Mouse (Mus musculus): Measurements from ENCODE around the gene Kcnh5.

DNA sequence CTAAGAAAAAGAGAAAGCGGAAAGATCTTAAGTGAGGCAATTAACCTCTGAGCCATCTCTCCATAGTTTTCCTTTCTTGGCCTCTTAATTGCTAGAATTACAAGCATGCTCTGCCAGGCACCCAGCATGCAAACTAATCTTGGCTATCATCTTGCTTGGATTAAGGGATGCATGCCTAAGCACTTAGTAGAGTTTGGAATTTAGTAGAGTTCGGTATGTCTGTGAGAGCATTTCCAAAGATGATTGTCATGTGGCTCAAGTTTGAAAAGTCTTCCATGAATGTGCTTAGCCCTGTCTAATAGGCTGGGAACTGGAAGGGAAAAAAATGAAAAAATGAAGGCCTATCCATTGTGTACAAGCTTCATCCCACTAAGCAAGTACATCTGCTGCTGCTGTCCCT, 224.5 kb downstream of the Kcnh5 start:
- TF ChIP-seq MAX (IDR thresholded peaks at IDR 0.05; ENCODE audit: low read depth) (no peak), POLR2A (IDR thresholded peaks at IDR 0.05; ENCODE audit: insufficient read length, low read depth) (no peak), MYOG (IDR thresholded peaks at IDR 0.05; ENCODE audit: control insufficient read depth in 1 of 3, insufficient read depth in 1 of 3, insufficient read length in 2 of 3, low read depth in 2 of 3) (no peak), TCF12 (IDR thresholded peaks at IDR 0.05; ENCODE audit: insufficient read depth, poor library complexity, severe bottlenecking) (no peak), REST (IDR thresholded peaks at IDR 0.05; ENCODE audit: insufficient read depth, insufficient read length) (no peak), MYOD1 (IDR thresholded peaks at IDR 0.05; ENCODE audit: control insufficient read depth in 1 of 3, insufficient read length in 2 of 3, low read depth in 2 of 3) (no peak), CEBPB (IDR thresholded peaks at IDR 0.05; ENCODE audit: insufficient read depth, poor library complexity, severe bottlenecking) (no peak), POLR2AphosphoS2 (IDR thresholded peaks at IDR 0.05; ENCODE audit: insufficient read length, low read depth) (no peak), E2F4 (IDR thresholded peaks at IDR 0.05; ENCODE audit: insufficient read depth) (no peak), USF1 (IDR thresholded peaks at IDR 0.05; ENCODE audit: low read depth) (no peak), SRF (IDR thresholded peaks at IDR 0.05; ENCODE audit: control insufficient read depth, insufficient read length, low read depth) (no peak)
